Mouse (Mus musculus): ENCODE data around the gene 0610012G03Rik.
"Not testable (repeated sequence)": the region's sequence is repeated elsewhere in the genome, so short reads cannot be mapped to it uniquely, and the experiment has no call there.

Gene 0610012G03Rik

DNA sequence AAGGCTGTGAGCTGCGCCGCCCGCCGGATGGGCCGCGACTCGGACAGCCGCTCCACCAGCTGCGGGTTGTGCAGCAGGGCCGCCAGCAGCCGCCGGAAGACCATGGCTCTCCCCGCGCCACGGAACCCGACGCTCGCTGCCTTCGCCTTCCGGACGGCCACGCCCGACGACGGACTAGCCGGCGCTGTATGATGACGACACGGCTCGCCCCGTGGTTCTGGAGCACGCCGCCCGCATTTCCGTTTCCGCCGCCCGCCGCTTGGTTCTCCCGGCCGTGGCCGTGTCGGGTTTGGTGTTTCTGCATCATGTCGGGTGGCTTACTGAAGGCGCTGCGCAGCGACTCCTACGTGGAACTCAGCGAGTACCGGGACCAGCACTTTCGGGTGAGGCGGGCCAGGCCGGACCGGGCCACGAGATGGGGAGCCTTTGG is at the start of gene 0610012G03Rik, which contains the start of gene Ncbp2:
Gene 0610012G03Rik, minus strand, starts transcription at position 150 of the 430 bp plus-strand sequence.
Gene Ncbp2, plus strand, starts transcription at position 169 of the 430 bp plus-strand sequence.
- peak; percentile 96 for DNase-seq (ENCODE audit: low read depth, low spot score)

DNA sequence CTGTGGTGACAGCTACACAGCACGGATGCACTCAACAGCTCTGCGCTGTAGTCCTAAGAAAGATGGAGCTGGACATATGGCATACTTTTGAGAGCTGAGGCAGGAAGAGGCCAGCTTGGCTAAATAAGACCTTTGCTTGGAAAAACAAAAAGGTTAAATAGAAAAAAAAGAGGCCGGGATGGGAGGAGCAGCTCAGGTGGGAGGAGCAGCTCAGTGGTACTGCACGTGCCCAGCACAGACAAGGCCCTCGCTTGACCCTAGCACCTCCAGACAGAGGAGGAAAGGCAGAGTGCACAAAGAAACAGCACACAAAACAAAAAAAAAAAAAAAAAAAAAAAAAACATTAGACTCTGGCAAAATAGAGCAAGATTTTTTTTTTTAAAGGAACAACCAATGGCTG is 48.1 kb upstream of the 0610012G03Rik start:
- DNase-seq (ENCODE audit: low read depth, low spot score): no peak

DNA sequence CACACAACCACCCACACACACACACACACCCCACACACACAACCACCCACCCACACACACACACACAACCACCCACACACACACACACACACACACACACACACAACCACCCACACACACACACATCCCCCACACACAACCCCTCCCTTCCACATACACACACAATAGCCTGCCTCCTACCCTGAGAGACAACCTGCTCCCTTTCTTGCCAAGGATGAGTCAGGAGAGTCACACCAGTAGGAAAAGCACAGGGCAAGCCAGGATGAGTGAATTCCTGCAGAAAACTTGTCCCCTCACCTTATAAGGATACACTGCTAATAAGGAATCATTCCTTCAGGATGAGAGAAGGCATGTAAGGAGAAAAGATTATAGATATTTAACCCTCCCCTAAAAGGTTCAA is 45.7 kb upstream of the 0610012G03Rik start:
- no peak for DNase-seq (ENCODE audit: low read depth, low spot score)

DNA sequence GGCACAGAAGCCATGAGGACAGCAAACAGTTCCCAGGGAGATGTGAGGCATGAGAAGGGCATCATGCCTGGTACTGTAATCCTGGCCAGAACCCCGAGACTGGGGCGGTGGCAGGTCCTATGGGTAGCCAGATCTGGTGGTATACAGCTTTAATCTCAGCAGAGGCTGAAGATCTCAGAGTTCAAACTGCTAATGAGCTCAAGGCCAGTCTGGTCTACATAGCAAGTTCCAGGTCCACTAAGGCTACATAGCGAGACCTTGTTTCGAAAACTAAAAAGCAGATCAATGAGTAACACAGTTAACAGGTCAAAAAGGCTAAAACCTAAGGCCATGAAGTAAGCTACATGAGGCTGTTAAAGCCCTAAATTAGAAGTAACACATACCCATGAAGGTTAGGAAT is 44.9 kb upstream of the 0610012G03Rik start:
- DNase-seq (ENCODE audit: low read depth, low spot score): no peak

DNA sequence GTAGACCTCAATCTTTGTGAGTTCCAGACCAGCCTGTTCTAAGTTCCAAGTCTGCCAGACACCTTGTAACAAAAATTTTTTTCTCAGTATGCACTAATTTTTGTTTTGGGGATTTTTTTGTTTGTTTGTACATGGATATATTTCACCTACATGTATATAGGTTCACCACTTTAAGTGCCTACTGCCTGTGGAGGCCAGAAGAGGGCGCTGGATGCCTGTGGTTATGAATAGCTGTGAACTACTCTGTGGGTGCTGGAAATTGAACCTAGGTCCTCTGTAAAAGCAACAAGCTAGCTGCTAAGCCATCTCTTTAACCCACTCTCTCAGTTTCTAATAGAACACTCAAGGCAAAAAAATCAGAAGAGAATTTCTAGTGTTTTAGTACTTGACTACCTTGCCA is 43.7 kb upstream of the 0610012G03Rik start:
- DNase-seq (ENCODE audit: low read depth, low spot score): peak; percentile 35

DNA sequence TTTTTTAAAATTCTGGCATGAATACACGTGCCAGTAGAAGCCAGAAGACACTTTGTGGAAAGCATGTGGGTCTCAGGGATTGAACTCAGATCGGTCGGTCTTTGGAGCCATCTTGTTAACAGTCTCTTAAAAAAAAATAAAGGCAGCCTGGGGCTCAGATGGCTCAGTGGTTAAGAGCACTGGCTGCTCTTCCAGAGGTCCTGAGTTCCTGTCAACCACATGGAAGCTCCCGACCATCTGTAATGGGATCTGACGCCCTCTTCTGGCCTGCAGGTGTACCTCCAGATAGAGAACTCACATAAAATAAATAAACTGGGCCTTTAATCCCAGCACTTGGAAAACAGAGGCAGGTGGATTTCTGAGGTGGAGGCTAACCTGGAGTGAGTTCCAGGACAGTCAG is 32.7 kb upstream of the 0610012G03Rik start:
- no peak for DNase-seq (ENCODE audit: low read depth, low spot score)

DNA sequence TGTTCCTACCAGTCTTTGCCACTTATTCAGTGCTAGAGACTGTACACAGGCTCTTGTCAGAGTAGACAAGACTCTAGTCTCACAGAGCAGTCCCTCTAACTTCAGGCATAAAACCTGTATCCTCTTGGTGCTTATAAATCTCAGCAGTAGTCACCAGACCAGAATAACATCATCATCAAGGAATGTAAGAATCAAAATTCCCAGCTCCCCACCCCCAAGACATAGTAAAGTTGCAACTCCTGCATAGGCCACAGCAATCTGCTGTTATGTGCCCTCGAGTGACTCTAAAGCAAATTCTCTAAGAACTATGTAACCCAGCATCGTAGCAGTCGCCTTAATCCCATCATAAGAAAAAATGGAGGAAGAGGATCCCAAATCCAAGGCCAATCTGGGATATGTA is 31.2 kb upstream of the 0610012G03Rik start:
- DNase-seq (ENCODE audit: low read depth, low spot score): no peak

DNA sequence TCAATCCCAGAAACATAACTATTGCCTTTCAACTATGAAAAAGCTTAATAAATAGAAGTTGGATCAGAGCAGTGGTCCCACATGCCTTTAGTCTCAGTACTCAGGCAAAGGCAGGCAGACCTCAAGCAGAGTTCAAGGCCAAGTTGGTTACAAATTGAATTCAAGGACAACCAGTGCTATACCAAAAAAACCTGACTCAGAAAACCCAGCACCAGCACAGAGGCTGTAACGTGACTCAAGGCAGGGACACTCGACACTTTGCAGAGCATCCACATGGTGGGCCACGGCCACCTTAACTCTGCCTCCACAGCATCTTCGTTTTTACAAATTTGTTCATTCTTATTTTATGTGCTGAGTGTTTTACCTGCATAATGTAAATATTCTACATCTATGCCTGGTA is 27.0 kb upstream of the 0610012G03Rik start:
- no peak for DNase-seq (ENCODE audit: low read depth, low spot score)

DNA sequence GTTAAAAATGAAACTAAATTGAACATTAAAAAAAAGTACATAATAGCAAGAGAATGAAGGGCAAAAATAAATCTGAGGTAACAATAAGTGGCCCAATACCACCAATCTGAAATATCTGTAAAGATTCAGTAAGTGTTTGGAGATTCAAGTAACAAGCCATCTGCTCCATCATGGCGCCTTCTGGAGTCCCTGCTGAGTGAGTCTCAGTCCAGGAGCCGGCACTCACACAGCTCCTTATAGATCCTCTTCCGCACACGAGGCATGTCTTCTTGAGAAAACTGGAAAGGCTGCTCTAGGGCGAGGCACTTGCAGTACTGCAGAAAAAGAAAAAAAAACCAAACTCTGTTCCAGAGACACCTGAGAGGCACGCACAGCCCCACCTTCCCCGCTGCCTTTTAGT is 14.9 kb upstream of the 0610012G03Rik start:
- DNase-seq (ENCODE audit: low read depth, low spot score): no peak

DNA sequence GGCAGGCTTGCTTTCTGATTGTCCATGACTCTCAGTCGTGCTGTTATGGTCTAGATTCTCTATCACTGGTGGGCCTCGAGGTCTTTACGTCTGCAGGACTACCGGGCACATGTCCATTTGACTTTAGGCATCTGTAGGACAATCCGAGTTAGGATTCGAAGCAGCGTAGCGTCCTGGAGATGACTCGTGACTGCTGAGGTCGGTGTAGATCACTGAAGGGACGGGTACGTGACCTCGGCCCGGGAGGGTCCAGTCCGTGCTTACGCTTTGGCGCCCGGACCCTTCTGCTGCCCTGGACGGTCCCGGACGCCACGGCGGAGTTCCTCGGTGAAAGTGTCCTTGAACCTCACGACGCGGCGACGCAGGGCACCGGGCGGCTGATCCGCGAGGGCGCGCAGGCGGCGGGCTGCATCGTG is 385 bp downstream of the 0610012G03Rik start:
- DNase-seq (ENCODE audit: low read depth, low spot score): no peak

DNA sequence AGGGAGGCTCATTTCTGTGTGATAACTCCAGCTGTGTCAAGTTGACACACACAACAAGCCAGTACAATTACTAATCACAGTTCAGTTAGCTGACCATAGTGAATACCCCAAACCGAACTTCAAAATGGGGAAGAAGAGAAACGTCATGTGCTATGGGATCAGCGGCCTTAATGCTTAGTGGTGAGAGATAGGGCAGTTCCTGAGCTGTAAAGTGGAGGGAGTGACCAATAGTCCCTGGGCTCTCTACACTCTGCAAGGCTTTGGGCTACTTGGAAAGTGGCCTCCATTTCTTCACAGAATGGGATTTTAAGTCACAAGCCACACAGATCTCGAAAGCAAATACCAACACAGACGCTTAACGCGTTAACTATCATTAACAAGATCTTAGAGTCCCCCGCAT is 961 bp downstream of the 0610012G03Rik start:
- peak; percentile 59 for DNase-seq (ENCODE audit: low read depth, low spot score)

DNA sequence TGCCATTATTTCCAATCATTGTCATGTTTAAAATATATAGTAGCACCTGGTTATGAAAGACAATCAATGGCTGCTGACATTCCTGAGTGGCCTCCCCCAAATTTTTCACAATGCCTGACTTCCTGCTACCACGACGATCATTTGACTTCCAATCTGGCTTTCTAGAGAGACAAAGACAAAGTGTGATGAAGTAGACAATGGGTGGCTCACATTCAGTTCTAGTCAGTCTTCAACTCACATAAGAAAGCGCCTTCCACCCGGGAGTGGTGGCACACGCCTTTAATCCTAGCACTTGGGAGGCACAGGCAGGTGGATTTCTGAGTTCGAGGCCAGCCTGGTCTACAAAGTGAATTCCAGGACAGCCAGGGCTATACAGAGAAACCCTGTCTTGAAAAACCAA is 2.3 kb downstream of the 0610012G03Rik start:
- not testable (repeated sequence) for DNase-seq (ENCODE audit: low read depth, low spot score)

DNA sequence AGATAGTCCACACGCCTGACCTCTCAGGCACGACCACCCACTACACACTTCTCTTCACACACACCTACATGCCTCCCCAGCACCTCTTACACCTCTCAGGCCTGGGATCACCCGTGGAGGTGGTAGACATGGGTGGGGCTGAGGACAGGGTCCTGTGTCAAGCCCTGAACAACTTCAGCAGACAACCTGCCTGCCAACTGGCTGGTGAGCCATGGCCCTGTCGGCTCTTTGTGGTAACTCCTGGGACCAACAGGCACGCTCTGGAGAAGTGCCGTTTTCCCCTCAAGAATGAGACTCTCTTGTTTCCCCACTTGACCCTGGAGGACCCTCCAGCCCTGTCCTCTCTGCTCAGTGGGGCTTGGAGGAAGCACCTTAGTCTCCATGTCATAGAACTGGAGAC is 2.9 kb downstream of the 0610012G03Rik start:
- DNase-seq (ENCODE audit: low read depth, low spot score): no peak

DNA sequence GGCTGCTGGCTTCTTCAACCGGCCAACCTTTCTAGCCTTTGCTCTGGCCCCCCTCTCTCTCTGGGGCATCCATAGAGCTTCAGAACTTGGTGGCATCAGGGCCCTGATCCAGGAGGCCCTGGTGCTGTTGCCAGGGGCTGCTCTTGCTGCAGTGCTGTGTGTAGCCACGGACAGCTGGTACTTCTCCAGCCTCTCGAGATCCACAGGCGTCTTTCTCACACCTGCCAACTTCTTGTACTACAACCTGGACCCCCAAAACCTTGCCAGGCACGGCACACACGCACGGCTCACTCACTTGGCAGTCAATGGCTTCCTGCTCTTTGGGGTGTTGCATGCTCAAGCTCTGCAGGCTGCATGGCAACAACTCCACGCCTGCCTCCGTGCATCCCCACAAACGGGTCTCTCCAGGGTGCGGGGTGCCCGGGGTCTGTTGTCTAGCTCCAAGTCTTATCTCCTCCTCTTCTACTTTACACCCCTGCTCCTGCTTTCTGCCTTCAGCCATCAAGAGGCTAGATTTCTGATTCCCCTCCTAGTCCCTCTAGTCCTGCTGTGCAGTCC is 3.5 kb downstream of the 0610012G03Rik start:
- DNase-seq (ENCODE audit: low read depth, low spot score): no peak

DNA sequence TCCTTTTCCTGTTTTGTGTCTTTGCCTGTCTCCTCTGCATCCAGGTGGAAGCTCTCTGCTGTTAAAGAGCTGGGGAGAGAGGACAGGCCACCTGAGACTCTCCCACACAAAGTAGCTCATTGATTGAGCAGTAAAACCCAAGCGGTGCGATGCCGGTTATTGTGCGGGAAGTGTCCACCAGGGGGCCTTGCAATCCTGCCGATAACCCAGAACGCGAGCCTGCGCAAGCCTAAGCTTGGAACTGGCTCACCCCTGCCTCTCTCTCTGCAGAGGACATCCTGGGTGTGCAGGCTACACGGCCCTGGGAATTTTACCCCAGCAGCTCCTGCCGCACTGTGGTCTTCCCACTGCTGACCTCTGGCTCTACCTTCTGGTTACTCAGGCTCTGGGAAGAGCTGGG is 4.3 kb downstream of the 0610012G03Rik start:
- DNase-seq (ENCODE audit: low read depth, low spot score): peak; percentile 75

DNA sequence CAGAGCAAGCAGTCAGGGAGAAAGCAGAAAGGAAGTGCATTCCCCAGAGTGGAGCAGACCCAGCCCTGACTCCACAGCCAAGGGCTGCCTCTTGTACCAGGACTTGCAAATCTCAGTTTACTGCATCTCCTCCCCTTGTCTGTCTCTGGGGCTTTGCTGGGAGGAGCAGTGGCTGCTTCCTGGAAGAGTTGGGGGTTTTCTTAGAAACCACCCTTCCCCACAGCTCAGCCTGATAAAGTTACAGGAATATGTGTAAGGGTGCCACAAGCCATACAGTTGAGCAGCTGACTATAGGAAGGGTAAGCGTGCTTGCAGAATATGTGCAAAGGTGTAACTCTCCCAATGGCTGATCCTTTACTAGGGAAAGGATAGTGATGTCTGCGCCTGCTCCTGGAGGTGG is 7.7 kb downstream of the 0610012G03Rik start:
- DNase-seq (ENCODE audit: low read depth, low spot score): no peak

DNA sequence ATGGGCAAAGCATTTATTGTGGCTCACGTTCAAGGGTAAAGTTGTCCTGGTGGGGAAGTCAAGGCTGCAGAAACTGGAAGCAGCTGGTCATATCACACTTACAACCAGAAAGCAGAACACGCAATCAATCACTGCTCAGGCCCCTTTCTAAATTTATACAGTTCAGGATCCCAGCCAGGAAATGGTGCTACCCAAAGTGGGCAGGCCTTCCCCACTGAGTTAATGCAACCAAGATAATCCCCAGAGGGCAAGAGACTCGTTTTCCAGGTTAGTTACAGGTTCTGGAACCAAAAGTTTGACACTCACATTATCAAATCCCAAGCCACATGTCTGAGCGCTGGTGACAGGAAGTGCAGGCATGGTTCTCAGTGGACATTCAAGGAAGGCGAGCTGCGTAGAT is 9.4 kb downstream of the 0610012G03Rik start:
- no peak for DNase-seq (ENCODE audit: low read depth, low spot score)

DNA sequence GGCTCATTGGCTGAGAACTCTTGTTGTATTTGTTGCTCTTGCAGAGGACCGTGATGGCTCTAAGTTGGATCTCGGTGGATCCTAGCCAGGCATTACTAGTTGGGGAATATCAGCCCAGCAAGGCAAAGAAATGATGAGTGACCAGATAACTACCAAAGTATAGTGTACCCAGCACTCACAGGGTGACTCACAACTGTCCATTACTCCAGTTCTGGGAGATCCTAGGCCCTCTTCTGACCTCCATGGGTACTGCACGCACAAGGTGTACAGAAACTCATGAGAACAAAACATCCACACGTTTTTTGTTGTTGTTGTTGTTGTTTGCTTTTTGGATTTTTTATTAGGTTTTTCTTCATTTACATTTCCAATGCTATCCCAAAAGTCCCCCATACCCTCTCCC is 11.7 kb downstream of the 0610012G03Rik start:
- DNase-seq (ENCODE audit: low read depth, low spot score): no peak

DNA sequence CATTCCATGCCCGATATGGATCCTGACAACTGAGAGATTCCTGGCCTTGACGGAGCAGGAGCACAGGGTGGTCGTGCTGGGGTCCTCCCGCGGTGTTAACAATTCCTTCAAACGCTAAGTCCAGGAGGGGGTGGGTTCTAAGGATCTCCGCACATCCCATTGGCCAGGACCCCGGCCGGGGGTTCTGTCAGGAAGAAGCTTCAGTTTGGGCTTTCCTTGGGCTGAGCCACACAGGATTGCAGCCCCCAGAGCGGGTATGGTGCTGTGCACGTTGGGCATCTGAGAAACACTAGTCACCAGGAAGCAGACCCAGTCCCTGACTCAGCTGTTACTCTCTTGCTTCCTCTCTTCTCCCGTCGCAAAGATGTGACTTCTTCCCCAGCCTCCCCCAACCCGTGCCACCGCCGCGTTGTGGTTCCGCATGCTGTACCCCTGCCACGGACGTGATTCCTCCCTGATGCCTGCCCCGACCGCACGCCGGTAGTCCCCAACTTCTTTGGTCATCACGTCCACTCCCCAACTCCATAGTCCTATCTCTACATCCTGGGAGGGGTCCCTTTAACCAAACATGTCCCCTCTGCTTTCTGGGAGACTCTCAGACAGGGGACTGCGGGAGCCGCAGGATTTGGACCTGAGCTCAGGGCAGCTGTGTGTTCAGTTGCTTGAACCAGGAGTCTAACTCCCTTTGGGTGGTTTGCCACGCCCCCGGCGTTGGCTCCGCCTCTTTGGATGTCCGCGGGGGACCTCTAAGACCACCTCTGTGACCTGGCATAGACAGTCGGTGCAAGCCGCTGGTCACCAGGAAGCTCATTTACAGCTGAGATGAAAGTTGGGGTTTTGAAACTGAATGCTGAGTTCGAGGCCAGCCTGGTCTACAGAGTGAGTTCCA is 13.0 kb downstream of the 0610012G03Rik start:
- DNase-seq (ENCODE audit: low read depth, low spot score): no peak

DNA sequence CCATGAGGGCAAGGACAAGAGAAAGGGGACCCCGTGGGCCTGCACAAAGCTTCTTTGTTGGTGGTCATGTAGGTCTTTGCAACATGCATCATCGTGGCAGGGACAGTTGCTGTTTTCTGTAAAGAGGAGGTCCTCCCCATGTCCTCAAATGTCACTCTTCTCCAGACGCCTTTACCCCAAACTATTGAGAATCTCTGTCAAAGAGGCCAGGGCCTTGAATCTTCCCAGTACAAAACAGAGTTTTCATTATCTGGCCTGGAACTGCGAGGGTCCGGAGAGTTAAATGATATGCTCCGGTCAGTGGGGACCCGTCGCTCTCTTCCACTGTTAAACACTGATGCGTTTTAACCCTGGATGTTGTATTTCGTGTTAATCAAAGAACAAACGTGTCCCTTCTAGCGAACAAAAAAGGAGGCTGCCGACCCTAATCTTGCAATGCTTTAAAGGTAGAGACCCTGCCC is 13.7 kb downstream of the 0610012G03Rik start:
- no peak for DNase-seq (ENCODE audit: low read depth, low spot score)

DNA sequence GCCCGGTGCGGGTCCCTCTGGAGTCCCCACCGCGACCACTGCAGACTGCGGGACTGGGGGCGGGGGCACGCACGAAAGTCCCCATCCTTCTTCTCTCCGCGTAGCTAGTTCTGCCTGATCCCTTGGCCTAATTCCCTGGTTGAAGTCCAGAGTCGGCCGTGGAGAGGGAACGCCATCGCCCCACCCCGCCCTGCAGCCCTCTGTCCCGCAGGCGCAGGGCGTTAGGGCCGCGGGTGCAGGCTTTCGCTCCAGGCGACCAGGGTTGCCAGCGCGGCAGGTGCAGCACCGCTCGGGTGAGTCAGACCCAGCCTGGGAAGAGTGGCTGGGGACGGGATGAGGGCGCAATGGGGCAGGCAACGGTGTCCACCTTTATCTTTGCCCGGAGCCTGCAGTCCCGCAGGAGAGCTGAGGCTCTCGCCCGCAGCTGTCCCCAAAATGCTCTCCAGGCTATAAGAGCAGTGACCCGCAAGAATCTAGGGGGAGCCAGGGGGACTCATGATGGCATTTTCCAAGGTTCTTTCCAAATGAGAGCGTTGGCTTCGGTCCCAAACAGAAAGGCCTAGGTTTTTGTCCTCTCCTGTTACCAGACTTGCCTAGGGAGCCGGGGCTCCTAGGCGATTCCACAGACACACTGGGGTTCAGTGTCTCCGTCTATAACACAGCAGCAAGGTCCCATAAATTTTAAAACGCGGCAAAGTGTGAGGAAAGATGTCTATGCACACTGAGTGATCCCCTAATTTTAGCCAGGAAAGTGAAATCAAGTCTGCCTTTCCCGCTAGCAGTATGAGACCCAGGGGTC is 14.3 kb downstream of the 0610012G03Rik start, which contains the start of gene Pigz:
Gene Pigz, plus strand, starts transcription at position 101 of the 799 bp plus-strand sequence.
- DNase-seq (ENCODE audit: low read depth, low spot score): no peak
